Mouse (Mus musculus): Measurements from ENCODE around the gene Krt79. TPM values are rescaled to one million over a fixed set of nuclear protein-coding genes. Genes with fewer than 3 reads are reported as not detected.

The Krt79 gene
- polyA plus RNA-seq, 1 experiment: not detected

GRCm38 (mm10) chr15:101904849-101905248, 35.3 kb downstream of the Krt79 start:
- Histone ChIP-seq H3K27ac (ENCODE audit: insufficient read depth, low read depth, low read length) (no peak overlapping the region), H3K4me3 (ENCODE audit: insufficient read depth, low read length) (no peak overlapping the region), H3K4me1 (ENCODE audit: control insufficient read depth, insufficient read depth, low read length) (no peaks in the 10 kb centered on the region)
- TF ChIP-seq POLR2A (IDR thresholded peaks at IDR 0.05; ENCODE audit: borderline replicate concordance, low read depth, low read length): no peak
- no peak for TF ChIP-seq CTCF (IDR thresholded peaks at IDR 0.05; ENCODE audit: low read depth, low read length)

GRCm38 (mm10) chr15:101902171-101903149, 37.7 kb downstream of the Krt79 start:
- no peaks in the 10 kb centered on the region for H3K4me1 ChIP-seq (ENCODE audit: control insufficient read depth, insufficient read depth, low read length)
- H3K4me3 ChIP-seq (ENCODE audit: insufficient read depth, low read length): no peak overlapping the region
- no peak overlapping the region for H3K27ac ChIP-seq (ENCODE audit: insufficient read depth, low read depth, low read length)
- no peak for TF ChIP-seq POLR2A (IDR thresholded peaks at IDR 0.05; ENCODE audit: borderline replicate concordance, low read depth, low read length)
- no peak for TF ChIP-seq CTCF (IDR thresholded peaks at IDR 0.05; ENCODE audit: low read depth, low read length)

GRCm38 (mm10) chr15:101895216-101895615, 44.9 kb downstream of the Krt79 start:
- no peaks in the 10 kb centered on the region for H3K4me1 ChIP-seq (ENCODE audit: control insufficient read depth, insufficient read depth, low read length)
- H3K27ac ChIP-seq (ENCODE audit: insufficient read depth, low read depth, low read length): no peak overlapping the region
- no peak for TF ChIP-seq CTCF (IDR thresholded peaks at IDR 0.05; ENCODE audit: low read depth, low read length)
- no peak overlapping the region for H3K4me3 ChIP-seq (ENCODE audit: insufficient read depth, low read length)

GRCm38 (mm10) chr15:101892820-101893219, 47.3 kb downstream of the Krt79 start, which contains the start of gene Krt76:
Gene Krt76 (minus strand): TSS chr15:101892920.
- H3K4me3 ChIP-seq (ENCODE audit: insufficient read depth, low read length): no peak within 1 kb of the TSS
- H3K27ac ChIP-seq (ENCODE audit: insufficient read depth, low read depth, low read length): no peak within 1 kb of the TSS
- H3K4me1 ChIP-seq (ENCODE audit: control insufficient read depth, insufficient read depth, low read length): no peaks in the 10 kb centered on the region
- TF ChIP-seq POLR2A (IDR thresholded peaks at IDR 0.05; ENCODE audit: borderline replicate concordance, low read depth, low read length) (no peak), CTCF (IDR thresholded peaks at IDR 0.05; ENCODE audit: low read depth, low read length) (no peak)

GRCm38 (mm10) chr15:101879776-101880175, 60.3 kb downstream of the Krt79 start:
- H3K4me1 ChIP-seq (ENCODE audit: control insufficient read depth, insufficient read depth, low read length): no peaks in the 10 kb centered on the region
- H3K27ac ChIP-seq (ENCODE audit: insufficient read depth, low read depth, low read length): no peak overlapping the region
- TF ChIP-seq CTCF (IDR thresholded peaks at IDR 0.05; ENCODE audit: low read depth, low read length) (no peak), POLR2A (IDR thresholded peaks at IDR 0.05; ENCODE audit: borderline replicate concordance, low read depth, low read length) (no peak)

More at GRCm38 (mm10) chr15:101879776-101880175, 60.3 kb downstream of the Krt79 start:
- no peak overlapping the region for H3K4me3 ChIP-seq (ENCODE audit: insufficient read depth, low read length)

Other genes starting within 250 kb of the Krt79 start
- gene Krt6a, start 246.0 kb downstream of the Krt79 start, polyA plus RNA-seq (2012; ENCODE audit: insufficient read depth, insufficient read length, missing spikeins): not detected in 2 replicates
- gene Krt5, start 227.4 kb downstream of the Krt79 start, polyA plus RNA-seq (2012; ENCODE audit: insufficient read depth, insufficient read length, missing spikeins): 0.36 TPM in 1 of 2 replicates, not detected in the other
- not detected in 2 replicates for gene Krt71, start 197.2 kb downstream of the Krt79 start, polyA plus RNA-seq (2012; ENCODE audit: insufficient read depth, insufficient read length, missing spikeins)
- not detected in 2 replicates for gene Krt72, start 153.9 kb downstream of the Krt79 start, polyA plus RNA-seq (2012; ENCODE audit: insufficient read depth, insufficient read length, missing spikeins)
- gene Krt73, start 138.0 kb downstream of the Krt79 start, polyA plus RNA-seq (2012; ENCODE audit: insufficient read depth, insufficient read length, missing spikeins): not detected in 2 replicates
- not detected in 2 replicates for gene Krt2, start 122.2 kb downstream of the Krt79 start, polyA plus RNA-seq (2012; ENCODE audit: insufficient read depth, insufficient read length, missing spikeins)
- not detected in 2 replicates for gene Krt1, start 89.5 kb downstream of the Krt79 start, polyA plus RNA-seq (2012; ENCODE audit: insufficient read depth, insufficient read length, missing spikeins)
- 0.19 and 0.27 TPM in 2 replicates for gene Krt77, start 70.6 kb downstream of the Krt79 start, polyA plus RNA-seq (2012; ENCODE audit: insufficient read depth, insufficient read length, missing spikeins)
- gene Krt76, start 47.4 kb downstream of the Krt79 start, polyA plus RNA-seq (2012; ENCODE audit: insufficient read depth, insufficient read length, missing spikeins): not detected in 2 replicates
- gene Krt4, start 15.6 kb downstream of the Krt79 start, polyA plus RNA-seq (2012; ENCODE audit: insufficient read depth, insufficient read length, missing spikeins): not detected in 2 replicates
- gene Krt78, start 14.0 kb upstream of the Krt79 start, polyA plus RNA-seq (2012; ENCODE audit: insufficient read depth, insufficient read length, missing spikeins): not detected in 2 replicates
- gene Krt8, start 64.2 kb upstream of the Krt79 start, polyA plus RNA-seq (2012; ENCODE audit: insufficient read depth, insufficient read length, missing spikeins): not detected in 2 replicates
- gene Krt18, start 87.9 kb upstream of the Krt79 start, polyA plus RNA-seq (2012; ENCODE audit: insufficient read depth, insufficient read length, missing spikeins): not detected in 2 replicates
- 188 and 222 TPM in 2 replicates for gene Eif4b, start 133.4 kb upstream of the Krt79 start, polyA plus RNA-seq (2012; ENCODE audit: insufficient read depth, insufficient read length, missing spikeins)
- gene Tns2, start 160.1 kb upstream of the Krt79 start, polyA plus RNA-seq (2012; ENCODE audit: insufficient read depth, insufficient read length, missing spikeins): 1.4 and 2.1 TPM in 2 replicates
- 20.8 and 21.4 TPM in 2 replicates for gene Spryd3, start 195.9 kb upstream of the Krt79 start, polyA plus RNA-seq (2012; ENCODE audit: insufficient read depth, insufficient read length, missing spikeins)
- gene Igfbp6, start 204.0 kb upstream of the Krt79 start, polyA plus RNA-seq (2012; ENCODE audit: insufficient read depth, insufficient read length, missing spikeins): not detected in 2 replicates
- gene Soat2, start 210.2 kb upstream of the Krt79 start, polyA plus RNA-seq (2012; ENCODE audit: insufficient read depth, insufficient read length, missing spikeins): 0.50 TPM in 1 of 2 replicates, not detected in the other